Mouse (Mus musculus): ENCODE data around the gene Hdac7.

Hdac7 gene

GRCm38 (mm10) chr15:97813452-97814204, 30.7 kb downstream of the Hdac7 start:
- no peak for DNase-seq

DNA sequence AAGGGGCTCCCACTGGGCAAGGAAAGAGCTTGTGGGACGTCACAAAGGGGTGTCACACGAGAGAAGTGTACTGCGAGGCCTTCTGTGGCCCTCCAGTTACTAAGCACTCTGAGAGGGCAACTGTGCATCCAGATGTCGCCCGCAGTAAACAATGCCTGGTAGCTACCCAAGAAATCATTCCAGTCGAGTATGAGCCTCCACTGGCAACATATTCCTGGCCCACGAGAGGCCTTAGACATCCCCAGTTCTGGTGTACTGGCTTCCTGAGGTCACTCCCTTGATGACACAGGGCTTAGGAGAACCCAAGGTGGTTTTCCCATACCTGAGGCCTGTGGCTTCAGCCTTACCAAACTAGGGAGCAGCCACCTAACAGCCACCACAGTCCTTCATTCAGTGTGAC, 31.4 kb downstream of the Hdac7 start:
- no peak for DNase-seq

DNA sequence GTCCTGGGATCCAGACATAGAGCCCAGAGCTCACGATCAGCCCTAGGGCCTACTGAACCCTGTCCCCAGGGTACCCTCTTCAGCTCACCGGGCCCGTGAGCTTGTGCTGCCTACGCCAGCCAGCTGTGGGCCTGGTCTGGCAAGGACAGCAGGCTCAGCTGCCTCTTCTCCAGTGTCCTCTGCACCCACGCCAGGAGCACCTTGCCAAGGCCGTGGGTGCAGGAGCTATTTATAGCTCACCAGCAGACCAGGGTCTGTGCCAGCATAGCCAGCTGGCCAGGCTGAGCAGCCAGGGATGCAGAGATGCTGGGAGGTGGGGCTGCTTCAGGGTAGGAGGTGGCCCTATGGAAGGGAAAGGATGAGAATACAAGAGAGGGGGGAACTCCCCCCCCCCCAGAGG, 32.2 kb downstream of the Hdac7 start:
- DNase-seq: no peak

- DNase-seq: no peak
These were observed 33.0 kb downstream of the Hdac7 start for GRCm38 (mm10) chr15:97811307-97811706.

DNA sequence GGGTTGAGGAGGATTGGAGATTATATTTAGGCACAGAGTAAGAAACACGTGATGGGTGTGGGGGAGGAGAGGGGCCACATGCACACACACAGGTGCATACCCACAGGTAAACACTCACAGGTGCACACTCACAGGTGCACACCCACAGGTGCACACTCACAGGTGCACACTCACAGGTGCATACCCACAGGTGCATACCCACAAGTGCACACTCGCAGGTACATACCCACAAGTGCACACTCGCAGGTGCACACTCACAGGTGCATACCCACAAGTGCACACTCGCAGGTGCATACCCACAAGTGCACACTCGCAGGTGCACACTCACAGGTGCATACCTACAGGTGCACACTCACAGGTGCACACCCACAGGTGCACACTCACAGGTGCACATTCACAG, 33.9 kb downstream of the Hdac7 start:
- DNase-seq: no peak

DNA sequence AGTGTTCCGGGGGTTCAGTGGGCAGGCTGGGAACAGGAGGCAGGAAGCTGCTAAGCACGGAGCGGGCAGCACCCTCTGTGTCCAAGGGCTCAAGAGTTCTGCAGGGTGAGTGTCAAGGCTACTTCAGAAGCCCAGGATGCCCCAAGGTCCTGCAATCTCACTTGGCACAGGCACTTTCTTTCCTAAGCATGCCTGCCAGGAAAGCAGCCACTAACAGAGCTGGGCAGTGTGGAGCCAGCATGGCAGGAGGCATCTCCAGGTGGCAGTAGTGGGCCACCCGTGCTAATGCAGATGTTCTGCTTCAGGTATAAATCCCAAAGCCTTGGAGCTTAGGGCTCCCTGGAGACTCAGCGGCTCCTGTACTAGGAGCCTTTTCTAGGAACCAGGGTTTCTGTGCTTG, 34.4 kb downstream of the Hdac7 start:
- no peak for DNase-seq

GRCm38 (mm10) chr15:97809206-97809605, 35.1 kb downstream of the Hdac7 start:
- no peak for DNase-seq

- no peak for DNase-seq
These were observed 35.8 kb downstream of the Hdac7 start for GRCm38 (mm10) chr15:97808532-97808931.

DNA sequence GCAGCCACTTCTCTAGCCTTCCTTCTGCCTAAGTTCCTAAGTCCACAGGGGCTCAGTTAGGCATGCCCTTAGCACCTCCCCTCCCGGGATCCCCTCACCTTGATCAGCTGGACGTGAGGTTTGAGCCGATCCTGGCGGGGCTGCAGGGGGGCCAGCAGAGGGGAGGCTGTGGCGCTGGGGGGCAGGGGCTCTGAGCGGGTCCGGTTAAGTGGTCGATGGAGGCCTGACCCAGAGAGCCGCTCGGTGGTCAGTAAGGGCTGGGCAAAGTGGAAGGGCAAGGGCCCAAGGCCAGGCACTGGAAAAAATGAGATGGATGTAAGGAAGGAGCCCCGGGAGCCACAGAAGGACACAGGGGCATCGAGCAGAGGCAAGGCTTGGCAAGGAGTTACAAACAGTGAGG, 36.4 kb downstream of the Hdac7 start:
- DNase-seq: no peak

- DNase-seq: no peak
These were observed 41.7 kb downstream of the Hdac7 start for GRCm38 (mm10) chr15:97802575-97802974.

- no peak for DNase-seq
These were observed 42.5 kb downstream of the Hdac7 start for GRCm38 (mm10) chr15:97801811-97802210.

DNA sequence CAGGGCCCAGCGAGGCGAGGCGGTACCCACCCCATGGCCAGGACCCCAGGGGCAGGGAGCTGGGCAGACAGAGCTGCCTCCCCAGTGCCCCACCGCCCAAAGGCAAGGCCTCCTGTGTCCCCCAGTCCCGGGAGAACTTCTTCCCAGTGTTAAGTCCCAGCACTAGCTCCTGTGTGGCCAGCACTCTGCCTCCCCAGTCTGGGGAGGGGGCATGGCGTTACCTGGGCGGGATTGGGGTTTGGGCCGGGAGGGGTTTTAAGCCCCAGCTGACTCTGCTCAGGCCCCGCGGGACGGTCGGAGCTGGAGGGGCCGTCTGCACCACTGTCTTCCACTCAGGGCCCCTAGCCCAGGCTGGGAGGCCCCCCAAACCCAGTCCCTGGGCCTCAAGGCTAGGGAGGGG, 43.4 kb downstream of the Hdac7 start:
- DNase-seq: no peak

GRCm38 (mm10) chr15:97799446-97799845, 44.9 kb downstream of the Hdac7 start:
- no peak for DNase-seq

- DNase-seq: no peak
These were observed 46.2 kb downstream of the Hdac7 start for GRCm38 (mm10) chr15:97798134-97798533.

GRCm38 (mm10) chr15:97796674-97797310, 47.5 kb downstream of the Hdac7 start:
- no peak for DNase-seq

DNA sequence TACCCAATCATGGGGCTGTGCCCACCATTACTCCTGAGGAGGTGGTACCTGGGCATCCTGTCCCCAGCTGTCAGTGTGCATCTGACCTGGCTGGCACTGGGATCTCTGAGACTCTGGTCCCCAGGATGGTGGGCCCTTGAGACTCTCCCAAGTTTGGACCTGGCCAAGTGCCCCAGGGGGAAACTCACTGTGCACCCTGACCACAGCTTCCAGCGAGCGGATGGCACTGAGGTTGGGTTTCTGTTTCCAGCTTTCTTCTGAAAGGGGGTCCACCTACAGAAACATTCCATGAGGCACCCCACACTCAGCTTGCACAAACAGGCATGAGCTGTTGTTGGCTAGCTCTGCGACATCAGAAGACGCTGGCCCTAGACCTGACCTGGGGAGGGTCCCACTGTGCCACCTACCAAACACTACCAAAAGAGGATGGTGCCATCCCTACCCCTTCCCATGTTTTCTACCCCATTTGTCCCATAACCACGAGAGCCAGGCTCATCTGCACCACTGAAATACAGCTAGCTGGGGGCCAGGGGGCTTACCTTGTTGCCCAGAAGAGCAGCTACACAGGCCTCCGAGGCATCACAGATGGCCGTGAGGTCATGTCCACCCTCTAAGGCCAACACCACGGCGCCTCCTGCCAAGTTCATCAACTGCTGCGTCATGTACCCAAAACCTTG, 48.6 kb downstream of the Hdac7 start:
- DNase-seq: no peak

- DNase-seq: no peak
These were observed 50.0 kb downstream of the Hdac7 start for GRCm38 (mm10) chr15:97794268-97794667.

DNA sequence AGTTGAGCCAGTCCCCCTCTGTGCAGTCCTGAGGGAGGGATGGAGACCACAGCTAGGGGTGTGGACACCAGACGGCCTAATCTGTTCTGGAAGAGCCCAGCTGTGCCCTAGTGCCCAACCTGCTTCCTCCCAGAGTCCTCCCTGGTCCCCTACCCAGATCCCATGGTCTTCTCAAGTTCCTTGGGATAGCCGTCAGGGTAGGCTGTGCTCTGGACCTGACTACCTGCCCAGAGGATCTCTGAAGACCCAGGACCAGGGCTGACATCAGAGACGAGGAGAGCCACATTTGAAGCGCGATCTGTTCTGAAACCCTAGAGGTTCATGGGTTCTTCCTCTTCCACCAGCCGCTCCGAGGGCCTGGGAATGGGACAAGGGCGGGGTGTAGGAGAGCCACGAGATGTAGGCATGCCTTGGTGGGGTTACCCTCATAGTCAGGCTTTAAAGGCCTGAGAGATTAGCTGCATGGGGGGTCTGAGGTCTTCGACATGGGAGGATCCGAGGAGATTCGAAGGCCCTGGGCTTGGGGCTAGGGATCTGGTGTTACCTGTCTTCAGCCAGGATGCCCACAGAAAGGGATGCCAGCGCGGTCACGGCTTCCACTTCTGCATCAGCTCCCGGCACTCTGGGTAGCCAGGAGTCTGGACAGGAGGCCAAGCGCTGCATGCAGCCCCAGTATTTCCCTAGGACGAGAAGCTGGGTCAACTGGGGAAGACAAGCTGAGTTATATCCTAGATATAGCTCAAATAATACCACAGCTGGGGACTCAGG, 50.7 kb downstream of the Hdac7 start:
- no peak for DNase-seq

DNA sequence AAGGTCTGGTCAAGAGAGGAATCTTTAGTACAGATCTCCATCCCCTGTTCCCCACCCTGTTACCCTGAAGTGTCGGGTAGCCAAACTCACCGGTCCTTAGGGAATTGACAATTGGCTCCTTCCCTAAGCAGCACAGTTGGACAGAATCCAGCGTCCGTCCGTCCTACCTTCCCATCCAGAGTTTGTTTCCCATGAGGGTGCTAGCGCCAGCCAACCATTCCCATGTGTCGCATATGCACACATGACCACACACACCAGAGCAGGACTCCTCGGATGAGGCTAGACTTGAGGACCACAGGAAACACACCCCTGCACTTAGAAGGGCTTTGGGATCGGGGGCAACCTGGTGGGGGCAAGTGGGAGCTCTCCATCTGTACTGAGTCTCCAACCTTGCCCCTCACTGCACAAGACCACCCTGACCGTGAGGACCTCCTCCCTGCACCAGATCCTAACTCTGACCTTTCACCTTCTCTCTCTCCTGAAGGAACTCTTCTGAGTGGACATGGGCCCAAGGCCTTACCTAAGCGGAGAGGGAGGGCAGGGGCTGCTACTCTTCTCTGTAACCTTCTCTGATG, 53.1 kb downstream of the Hdac7 start:
- no peak for DNase-seq

DNA sequence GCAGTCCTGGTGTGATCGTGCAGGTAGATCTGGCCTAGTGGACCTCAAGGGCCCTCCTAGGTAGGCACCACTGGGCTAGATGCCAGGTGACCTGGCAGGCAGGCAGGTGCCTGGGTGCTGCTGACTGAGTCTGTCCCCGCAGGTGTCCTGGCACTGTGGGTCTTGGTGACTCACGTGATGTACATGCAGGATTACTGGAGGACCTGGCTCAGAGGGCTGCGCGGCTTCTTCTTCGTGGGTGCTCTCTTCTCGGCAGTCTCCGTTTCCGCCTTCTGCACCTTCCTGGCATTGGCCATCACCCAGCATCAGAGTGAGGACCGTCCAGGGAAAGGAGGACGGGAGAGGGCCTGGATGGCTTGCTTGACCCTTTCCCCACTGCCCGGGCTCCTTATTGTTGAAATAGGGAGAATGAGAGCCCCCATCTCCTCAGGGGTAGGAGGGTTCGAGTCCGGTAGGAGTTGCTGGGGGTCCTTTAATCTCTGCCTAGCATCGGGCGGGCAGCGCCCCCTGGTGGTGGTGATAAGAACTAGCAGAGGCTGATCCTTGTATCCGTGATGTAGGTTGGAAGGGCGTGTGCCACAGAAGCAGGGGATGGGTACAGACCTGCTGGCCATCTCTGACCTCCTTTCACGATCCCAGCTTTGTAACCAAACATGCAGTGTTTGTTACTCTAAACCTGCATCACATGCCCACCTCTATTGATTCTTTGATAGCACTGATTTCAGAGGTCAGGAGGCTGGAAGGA, 54.4 kb downstream of the Hdac7 start:
- DNase-seq: no peak

GRCm38 (mm10) chr15:97788821-97789220, 55.5 kb downstream of the Hdac7 start:
- DNase-seq: no peak
